Mouse (Mus musculus) erythroblast, embryonic 14.5 days (primary cell): Measurements from ENCODE around the gene Arvcf.

Experiments
- GATA1 ChIP-seq: IDR thresholded peaks from 2 replicates; pipeline ENCODE4 v1.6.1; 2012; ENCODE audit warnings: low read length, inconsistent platforms, mixed read lengths
- TAL1 ChIP-seq: IDR thresholded peaks from 3 replicates; pipeline ENCODE4 v1.6.1; 2012; ENCODE audit warnings: low read length, inconsistent platforms, mixed read lengths

DNA sequence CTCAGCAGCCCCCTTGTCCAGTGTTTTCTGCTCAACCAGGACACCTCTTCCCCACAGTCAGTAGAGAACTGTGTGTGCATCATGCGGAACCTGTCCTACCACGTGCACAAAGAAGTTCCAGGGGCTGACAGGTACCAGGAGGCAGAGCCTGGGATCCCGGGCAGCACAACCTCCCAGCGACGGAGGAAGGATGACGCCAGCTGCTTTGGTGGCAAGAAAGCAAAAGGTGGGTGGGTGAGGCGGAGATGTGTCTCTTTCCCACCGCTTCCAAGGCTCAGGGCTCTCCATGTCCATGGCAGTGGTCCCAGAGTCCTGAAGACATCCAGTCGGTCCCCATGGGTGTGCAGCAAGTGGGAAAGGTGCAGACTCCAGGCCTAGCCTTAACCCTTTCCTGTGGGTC, 52.0 kb downstream of the Arvcf start:
- TF ChIP-seq GATA1 (no peak), TAL1 (no peak)
